Mouse (Mus musculus): Measurements from ENCODE around the gene Vav2.

GRCm38 (mm10) chr2:27445910-27446309 lies 19.1 kb upstream of the Vav2 start:
- no peak for TF ChIP-seq CTCF (IDR thresholded peaks at IDR 0.05; ENCODE audit: insufficient read depth, low read length)
- no peak for TF ChIP-seq POLR2A (IDR thresholded peaks at IDR 0.05; ENCODE audit: borderline replicate concordance, extremely low read depth, low read depth, low read length)
